ENCODE assay signal across 8 mouse cellular contexts in genomic region chr10:11280578-11281463, GRCm38 (mm10). TPM values are rescaled to one million over a fixed set of nuclear protein-coding genes. Genes with fewer than 3 reads are reported as not detected.
DNase-seq lines count a peak whose midpoint lies in the region; ATAC-seq lines count a peak whose summit lies in the region.

Gene Fbxo30, plus strand, starts transcription at chr10:11281330.

- 1% methylated on average over 92 of the region's 93 CpGs for WGBS in intestine, embryonic 15.5 days

- ATAC-seq in intestine, embryonic 15.5 days, result peak; percentile 96
- peak; percentile 85 for ATAC-seq in megakaryocyte-erythroid progenitor cell, adult 5-6 weeks (replicated peaks; ENCODE audit: low FRiP score, low TSS enrichment, poor library complexity, severe bottlenecking)

- intact Hi-C loops in gastrocnemius, postnatal 36 days (cut with DNase I), result loop anchor here (5.0 kb wide), 1 partner anchor 84 kb away; no protein-coding TSS in a partner anchor
- intact Hi-C loops in left cerebral cortex, postnatal 14 days (cut with DNase I), result loop anchor here (5.0 to 10.0 kb wide), 2 partner anchors 61 to 66 kb away; partner anchors contain the start of gene Epm2a

- H3K9me3 ChIP-seq in intestine, embryonic 15.5 days, result no peaks in the 10 kb centered on the region

- peak; percentile 94 for DNase-seq in adrenal gland, adult 8-10 months
- peak; percentile 79 for DNase-seq in embryo, embryonic 11.5 days (ENCODE audit: low read depth, low spot score)
- DNase-seq in gastrocnemius, postnatal 36 days, result peak; percentile 88 to 92
- DNase-seq in left cerebral cortex, postnatal 14 days (ENCODE audit: low spot score in 2 of 2), result peak; percentile 84 to 89
- peak; percentile 85 for DNase-seq in right cerebral cortex, postnatal 14 days
- DNase-seq in urinary bladder, postnatal 25 days (ENCODE audit: low spot score), result peak; percentile 92

- peak within 1 kb of the TSS; percentile 92 for H3K9ac ChIP-seq in intestine, embryonic 15.5 days

- no peaks in the 10 kb centered on the region for H3K36me3 ChIP-seq in intestine, embryonic 15.5 days

- H3K4me2 ChIP-seq in intestine, embryonic 15.5 days (replicated peaks), result peak within 1 kb of the TSS; percentile 96

- H3K4me1 ChIP-seq in intestine, embryonic 15.5 days (replicated peaks), result no peaks in the 10 kb centered on the region

- peak within 1 kb of the TSS; percentile 97 for H3K4me3 ChIP-seq in intestine, embryonic 15.5 days (replicated peaks)

- H3K27me3 ChIP-seq in intestine, embryonic 15.5 days (replicated peaks), result no peaks in the 10 kb centered on the region

- peak within 1 kb of the TSS; percentile 99 for H3K27ac ChIP-seq in intestine, embryonic 15.5 days

RNA-seq across cellular contexts. Expression of gene Fbxo30, which starts in this region (rescaled TPM):
- total RNA-seq in adrenal gland, adult 8-10 months (2022), result 10 to 100 TPM; 23.1 to 34.1 (median 26.8) TPM
- 10 to 100 TPM; 13.3 to 15.3 TPM for total RNA-seq in gastrocnemius, postnatal 36 days (2021)
- 23.2 and 27.7 TPM in 2 replicates for polyA plus RNA-seq in intestine, embryonic 15.5 days (2015; fragmentation: Nextera tagmentation; extraction: Ambion mirVana)
- 1 to 10 TPM; 8.7 to 8.9 TPM for total RNA-seq in left cerebral cortex, postnatal 14 days (2021)
- 11.5 and 16.8 TPM in 2 replicates for total RNA-seq in megakaryocyte-erythroid progenitor cell, adult 5-6 weeks (2014; fragmentation: Nextera tagmentation)
- 19.3 and 20.0 TPM in 2 replicates for total RNA-seq in megakaryocyte-erythroid progenitor cell, adult 5-6 weeks (2017)

Comparison
In these comparisons a context has a peak if more than half of its experiments do, and no peak if none do; other contexts are left out.
1. Peak in every context shown above with its lines: DNase-seq, ATAC-seq, H3K4me3 ChIP-seq and H3K27ac ChIP-seq.